Mouse (Mus musculus): ENCODE measurements around the gene Gm47791. TPM values are rescaled to one million over a fixed set of nuclear protein-coding genes. Genes with fewer than 3 reads are reported as not detected.
A peak's percentile ranks its signal among the peaks of the same experiment; 100 is the strongest.

Gene Gm47791
- total and polyA plus RNA-seq, 2 experiments from 2014 or later, result not detected

DNA sequence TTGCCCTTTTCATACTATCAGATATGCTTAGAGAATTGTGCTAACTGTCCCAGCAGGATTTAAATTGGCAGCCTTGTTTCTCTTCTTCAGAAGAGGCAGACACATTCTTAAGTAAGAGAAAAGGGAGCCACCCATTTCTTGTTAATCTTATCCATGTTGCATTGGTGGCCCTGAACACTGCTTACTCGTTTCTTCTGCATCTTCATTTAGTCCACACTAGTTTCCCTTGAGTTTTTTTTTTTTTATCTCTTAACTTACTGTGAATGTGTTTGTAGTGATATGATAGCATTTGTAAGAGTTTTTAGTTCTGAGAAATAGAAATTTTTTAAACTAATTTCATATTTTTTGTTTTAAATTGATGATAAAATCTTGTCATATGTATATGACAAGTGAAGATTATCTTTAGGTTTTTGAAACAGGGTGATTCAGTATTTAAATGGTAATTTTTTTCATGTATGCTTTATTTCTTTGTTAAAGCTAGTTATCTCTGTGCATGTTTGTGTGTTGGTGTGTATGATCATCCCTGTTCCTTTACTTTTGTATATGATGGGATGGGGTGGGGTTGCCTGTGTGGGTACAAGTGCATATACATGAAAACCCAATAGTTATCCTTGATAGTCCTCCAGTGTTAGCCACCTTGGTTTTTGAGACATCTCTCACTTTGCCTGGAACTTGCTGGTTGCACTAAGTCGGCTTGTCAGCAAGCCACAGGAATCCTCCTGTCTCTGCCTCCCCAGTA lies 23.2 kb downstream of the Gm47791 start:
- WGBS, result 92% methylated on average over 2 of the region's 2 CpGs
- Histone ChIP-seq H3K27me3 (ENCODE audit: insufficient read depth, low read length) (no peaks in the 10 kb centered on the region), H3K4me2 (ENCODE audit: low read depth) (no peak overlapping the region), H3K4me3 (ENCODE audit: low read depth, low read length) (no peak overlapping the region), H3K9ac (no peak overlapping the region), H3K27ac (ENCODE audit: low read depth, low read length) (no peak overlapping the region), H3K36me3 (ENCODE audit: insufficient read depth) (peaks cover 14% of the 10 kb centered on the region), H3K9me3 (ENCODE audit: low read length) (no peaks in the 10 kb centered on the region), H3K4me1 (ENCODE audit: insufficient read depth) (no peaks in the 10 kb centered on the region)
- TF ChIP-seq CTCF (IDR thresholded peaks at IDR 0.05; ENCODE audit: low read depth), result no peak
- ATAC-seq (no peak), DNase-seq (no peak)

DNA sequence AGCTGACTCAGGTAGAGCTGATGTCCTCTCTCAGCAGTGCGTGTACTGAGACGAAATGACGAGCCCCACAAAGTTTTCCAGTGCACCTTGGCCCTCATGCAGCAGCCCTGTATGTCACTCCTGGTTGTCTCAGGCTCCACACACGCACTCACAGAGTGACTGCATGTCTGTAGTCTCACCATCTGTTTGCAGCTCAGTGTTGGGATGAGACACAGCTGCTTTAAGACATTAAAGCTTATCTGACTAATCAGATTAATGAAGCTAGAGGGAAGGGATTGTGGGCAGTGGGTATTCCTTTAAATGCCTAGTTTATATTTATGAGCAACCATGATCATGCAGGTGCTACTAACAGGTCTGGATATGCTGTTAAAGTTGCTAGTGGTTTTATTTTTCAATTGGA lies 24.6 kb downstream of the Gm47791 start:
- Histone ChIP-seq H3K4me1 (ENCODE audit: insufficient read depth) (no peaks in the 10 kb centered on the region), H3K27me3 (ENCODE audit: insufficient read depth, low read length) (no peaks in the 10 kb centered on the region), H3K9me3 (ENCODE audit: low read length) (no peaks in the 10 kb centered on the region), H3K4me3 (ENCODE audit: low read depth, low read length) (no peak overlapping the region), H3K36me3 (ENCODE audit: insufficient read depth) (peaks cover 18% of the 10 kb centered on the region), H3K9ac (no peak overlapping the region), H3K27ac (ENCODE audit: low read depth, low read length) (no peak overlapping the region), H3K4me2 (ENCODE audit: low read depth) (no peak overlapping the region)
- no peak for DNase-seq
- no peak; the same call in 1 of the 2 replicates for ATAC-seq
- no peak for TF ChIP-seq CTCF (IDR thresholded peaks at IDR 0.05; ENCODE audit: low read depth)
- 87% methylated on average over 4 of the region's 4 CpGs for WGBS

DNA sequence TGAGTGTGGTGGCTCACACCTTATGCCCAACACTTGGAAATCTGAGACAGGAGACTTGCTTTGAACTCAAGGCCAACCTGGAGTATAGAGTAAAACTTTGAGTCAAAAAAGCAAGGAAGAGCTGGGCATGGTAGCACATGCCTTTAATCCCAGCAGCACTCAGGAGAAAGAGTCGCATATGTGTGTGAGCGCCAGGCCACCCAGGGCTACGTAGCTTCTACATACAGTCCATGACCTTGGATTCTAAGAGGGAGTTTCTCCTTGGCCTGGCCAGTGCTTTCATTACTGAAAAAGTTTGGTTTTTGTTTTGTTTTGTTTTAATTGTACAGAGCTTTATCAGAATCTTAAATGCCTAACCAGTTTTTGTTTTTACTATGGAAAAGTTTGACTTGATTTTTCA lies 27.1 kb downstream of the Gm47791 start:
- 92% methylated on average over 3 of the region's 3 CpGs for WGBS
- DNase-seq, result no peak
- H3K9me3 ChIP-seq (ENCODE audit: low read length), result no peaks in the 10 kb centered on the region

DNA sequence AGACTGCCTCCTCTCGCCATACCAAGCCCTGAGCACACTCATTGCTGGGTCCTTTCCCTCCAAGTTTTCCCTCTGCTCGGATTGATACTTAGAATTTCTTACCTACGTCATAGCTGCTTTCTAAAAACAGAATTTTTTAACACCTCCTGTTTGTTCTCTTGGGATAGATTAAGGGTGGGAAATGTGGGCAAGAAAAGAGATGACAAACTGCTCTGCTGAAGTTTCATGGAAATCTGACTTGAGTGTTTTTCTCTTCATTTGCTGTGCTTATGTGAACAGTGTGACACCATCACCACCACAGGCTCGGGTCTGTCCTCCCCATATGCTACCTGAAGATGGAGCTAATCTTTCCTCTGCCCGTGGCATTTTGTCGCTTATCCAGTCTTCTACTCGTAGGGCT lies 29.5 kb downstream of the Gm47791 start:
- H3K27me3 ChIP-seq (ENCODE audit: insufficient read depth, low read length), result no peaks in the 10 kb centered on the region
- no peaks in the 10 kb centered on the region for H3K4me1 ChIP-seq (ENCODE audit: insufficient read depth)
- no peak overlapping the region for H3K4me3 ChIP-seq (ENCODE audit: low read depth, low read length)
- 91% methylated on average over 7 of the region's 7 CpGs for WGBS
- H3K36me3 ChIP-seq (ENCODE audit: insufficient read depth), result peaks cover 32% of the 10 kb centered on the region
- ATAC-seq (no peak), DNase-seq (no peak)
- H3K4me2 ChIP-seq (ENCODE audit: low read depth), result no peak overlapping the region
- H3K9ac ChIP-seq, result no peak overlapping the region
- no peak for TF ChIP-seq CTCF (IDR thresholded peaks at IDR 0.05; ENCODE audit: low read depth)
- H3K9me3 ChIP-seq (ENCODE audit: low read length), result no peaks in the 10 kb centered on the region
- no peak overlapping the region for H3K27ac ChIP-seq (ENCODE audit: low read depth, low read length)

More for the DNA sequence above, 27.1 kb downstream of the Gm47791 start:
- Histone ChIP-seq H3K4me2 (ENCODE audit: low read depth) (no peak overlapping the region), H3K4me1 (ENCODE audit: insufficient read depth) (no peaks in the 10 kb centered on the region), H3K9ac (no peak overlapping the region), H3K4me3 (ENCODE audit: low read depth, low read length) (no peak overlapping the region), H3K27me3 (ENCODE audit: insufficient read depth, low read length) (no peaks in the 10 kb centered on the region), H3K27ac (ENCODE audit: low read depth, low read length) (no peak overlapping the region), H3K36me3 (ENCODE audit: insufficient read depth) (peaks cover 28% of the 10 kb centered on the region)
- no peak for ATAC-seq
- TF ChIP-seq CTCF (IDR thresholded peaks at IDR 0.05; ENCODE audit: low read depth), result no peak

DNA sequence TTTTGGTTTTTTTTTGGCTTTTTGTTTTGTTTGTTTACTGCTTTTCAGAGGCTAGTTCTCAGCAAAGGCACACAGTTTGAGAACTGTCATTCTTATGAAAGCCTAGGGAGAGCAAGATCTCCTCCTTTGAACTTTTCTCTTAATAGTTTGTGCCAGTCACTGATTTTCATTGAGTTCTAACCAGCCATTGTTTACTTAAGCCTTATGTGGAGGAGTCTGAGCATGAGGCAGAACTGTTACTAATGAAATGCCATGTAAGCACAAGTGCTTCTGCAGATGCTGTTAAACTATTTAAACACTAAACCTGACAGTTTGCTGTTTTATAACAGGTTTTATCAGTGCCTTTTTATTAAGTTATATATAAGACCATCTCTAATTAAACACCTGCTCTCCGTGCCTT lies 33.0 kb downstream of the Gm47791 start:
- Histone ChIP-seq H3K9ac (no peak overlapping the region), H3K4me3 (ENCODE audit: low read depth, low read length) (no peak overlapping the region), H3K36me3 (ENCODE audit: insufficient read depth) (peaks cover 48% of the 10 kb centered on the region), H3K9me3 (ENCODE audit: low read length) (no peaks in the 10 kb centered on the region), H3K4me1 (ENCODE audit: insufficient read depth) (no peaks in the 10 kb centered on the region), H3K4me2 (ENCODE audit: low read depth) (no peak overlapping the region), H3K27ac (ENCODE audit: low read depth, low read length) (no peak overlapping the region), H3K27me3 (ENCODE audit: insufficient read depth, low read length) (no peaks in the 10 kb centered on the region)
- ATAC-seq (no peak), DNase-seq (no peak)
- WGBS, result 85% methylated on average over 1 of the region's 1 CpGs
- TF ChIP-seq CTCF (IDR thresholded peaks at IDR 0.05; ENCODE audit: low read depth), result no peak

DNA sequence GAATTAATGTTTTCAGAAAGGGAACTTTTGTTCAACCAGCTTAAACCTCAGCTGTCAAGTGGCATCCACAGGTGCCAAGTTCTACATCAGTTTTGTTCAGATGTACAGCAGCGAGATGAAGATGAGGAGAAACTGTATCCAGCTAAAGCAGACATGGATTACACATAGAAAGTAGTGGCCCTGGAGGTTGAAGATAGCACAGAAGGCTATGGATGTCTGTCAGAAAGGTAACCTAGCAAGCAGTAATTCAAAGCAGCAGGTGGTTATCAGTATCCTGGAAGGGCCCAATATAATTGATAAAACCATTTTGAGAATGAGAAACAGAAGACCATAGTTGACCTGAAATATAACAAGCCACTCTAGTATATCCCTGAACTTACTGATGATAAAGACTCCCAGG lies 37.7 kb downstream of the Gm47791 start:
- Histone ChIP-seq H3K36me3 (ENCODE audit: insufficient read depth) (peaks cover 62% of the 10 kb centered on the region), H3K4me2 (ENCODE audit: low read depth) (no peak overlapping the region), H3K4me3 (ENCODE audit: low read depth, low read length) (no peak overlapping the region), H3K27me3 (ENCODE audit: insufficient read depth, low read length) (no peaks in the 10 kb centered on the region), H3K27ac (ENCODE audit: low read depth, low read length) (no peak overlapping the region), H3K9ac (no peak overlapping the region), H3K9me3 (ENCODE audit: low read length) (no peaks in the 10 kb centered on the region), H3K4me1 (ENCODE audit: insufficient read depth) (no peaks in the 10 kb centered on the region)
- no peak for TF ChIP-seq CTCF (IDR thresholded peaks at IDR 0.05; ENCODE audit: low read depth)
- DNase-seq, result no peak
- 97% methylated on average over 1 of the region's 1 CpGs for WGBS
- no peak for ATAC-seq

DNA sequence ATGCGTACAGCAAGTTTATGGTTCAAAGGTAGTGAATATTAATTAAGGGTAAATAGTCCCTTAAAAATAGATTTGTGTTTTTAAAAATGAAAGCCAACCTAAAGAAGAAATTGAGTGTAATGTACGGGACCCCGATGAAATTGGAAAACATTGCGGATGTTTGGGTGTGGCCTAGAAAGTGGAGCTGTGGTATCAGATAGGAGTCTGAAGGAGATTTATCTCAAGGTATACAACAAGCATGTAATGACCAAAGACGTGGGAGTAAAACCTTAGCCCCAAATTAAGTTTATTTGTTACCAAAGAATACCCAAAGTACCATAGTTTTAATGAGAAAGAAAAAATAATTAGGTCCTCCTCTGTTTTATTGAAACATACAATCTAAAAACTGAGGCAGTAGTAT lies 44.6 kb downstream of the Gm47791 start:
- no peak for TF ChIP-seq CTCF (IDR thresholded peaks at IDR 0.05; ENCODE audit: low read depth)
- Histone ChIP-seq H3K4me3 (ENCODE audit: low read depth, low read length) (no peak overlapping the region), H3K36me3 (ENCODE audit: insufficient read depth) (peaks cover 22% of the 10 kb centered on the region), H3K27ac (ENCODE audit: low read depth, low read length) (no peak overlapping the region), H3K4me1 (ENCODE audit: insufficient read depth) (peaks cover 11% of the 10 kb centered on the region), H3K9me3 (ENCODE audit: low read length) (no peaks in the 10 kb centered on the region), H3K27me3 (ENCODE audit: insufficient read depth, low read length) (peaks cover 15% of the 10 kb centered on the region), H3K9ac (no peak overlapping the region), H3K4me2 (ENCODE audit: low read depth) (peak overlapping the region; percentile 65; the same call in 1 of the 2 replicates)
- ATAC-seq (no peak), DNase-seq (no peak)
- 91% methylated on average over 5 of the region's 5 CpGs for WGBS

All from forebrain, postnatal 0 days (tissue).